In the genomic region with DNA sequence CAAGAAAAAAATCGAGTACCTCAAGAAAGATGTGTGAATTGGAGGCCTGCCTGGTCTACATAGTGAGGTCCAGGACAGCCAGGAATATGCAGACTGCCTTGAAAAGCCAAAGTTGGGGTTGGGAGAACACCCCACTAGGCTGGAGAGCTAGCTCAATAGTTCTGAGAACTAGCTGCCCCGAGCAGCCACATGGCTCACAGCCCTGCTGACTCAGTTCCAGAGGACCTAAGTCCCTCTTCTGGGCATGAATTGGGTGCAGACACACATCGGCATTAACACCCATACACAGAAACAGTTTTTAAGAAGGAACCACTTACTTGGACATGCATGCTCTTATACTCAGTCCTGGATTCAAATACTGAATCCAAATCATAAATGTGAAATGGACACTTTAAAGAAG, we compare ENCODE assay signal across 8 mouse cellular contexts. TPM values are rescaled to one million over a fixed set of nuclear protein-coding genes. Genes with fewer than 3 reads are reported as not detected.
A peak's percentile ranks its signal among the peaks of the same experiment; 100 is the strongest.
DNase-seq lines count a peak whose midpoint lies in the region; ATAC-seq and TF ChIP-seq lines count a peak whose summit lies in the region.

No protein-coding gene starts in this region.

- H3K9ac ChIP-seq in forebrain, postnatal 0 days = no peak overlapping the region
- H3K9ac ChIP-seq in lung, embryonic 16.5 days (ENCODE audit: low read length) = peak overlapping the region; percentile 21; the same call in 1 of the 2 replicates
- no peak overlapping the region for H3K9ac ChIP-seq in lung, postnatal 0 days (replicated peaks; ENCODE audit: low read depth)
- H3K9ac ChIP-seq in intestine, embryonic 14.5 days (ENCODE audit: low read length) = no peak overlapping the region

- H3ac ChIP-seq in myocyte (ENCODE audit: control insufficient read depth, insufficient read length) = no peak overlapping the region

- no peak for TF ChIP-seq POLR2A in myocyte (IDR thresholded peaks at IDR 0.05; ENCODE audit: insufficient read length, low read depth)

- DNase-seq in forebrain, embryonic 10.5 days (ENCODE audit: extremely low spot score, low spot score) = no peak
- DNase-seq in forebrain, postnatal 0 days = no peak
- DNase-seq in lung, postnatal 0 days (ENCODE audit: low spot score) = no peak
- DNase-seq in intestine, embryonic 14.5 days (ENCODE audit: low spot score) = no peak
- no peak for DNase-seq in embryo, embryonic 11 days
- DNase-seq in right cerebral cortex, postnatal 4 days = no peak

- peaks cover 61% of the 10 kb centered on the region for H3K4me1 ChIP-seq in forebrain, embryonic 10.5 days
- H3K4me1 ChIP-seq in forebrain, postnatal 0 days (ENCODE audit: insufficient read depth) = peaks cover 19% of the 10 kb centered on the region
- H3K4me1 ChIP-seq in lung, embryonic 16.5 days (replicated peaks; ENCODE audit: control insufficient read depth, insufficient read depth, low read length) = peaks cover 31% of the 10 kb centered on the region
- H3K4me1 ChIP-seq in lung, postnatal 0 days (ENCODE audit: insufficient read depth, low read depth, low read length) = peaks cover 20% of the 10 kb centered on the region
- peaks cover 32% of the 10 kb centered on the region for H3K4me1 ChIP-seq in intestine, embryonic 14.5 days (replicated peaks; ENCODE audit: control insufficient read depth, insufficient read depth, low read length)

- 95% methylated on average over 3 of the region's 3 CpGs for WGBS in forebrain, embryonic 10.5 days
- WGBS in forebrain, postnatal 0 days = 74% methylated on average over 3 of the region's 3 CpGs
- WGBS in lung, embryonic 16.5 days = 62% methylated on average over 3 of the region's 3 CpGs
- WGBS in lung, postnatal 0 days = 54% methylated on average over 3 of the region's 3 CpGs
- 81% methylated on average over 3 of the region's 3 CpGs for WGBS in intestine, embryonic 14.5 days

- no peak for TF ChIP-seq EP300 in lung, postnatal 0 days (IDR thresholded peaks at IDR 0.05)

- ATAC-seq in forebrain, postnatal 0 days = no peak
- ATAC-seq in lung, embryonic 16.5 days (ENCODE audit: low read depth) = no peak
- no peak for ATAC-seq in lung, postnatal 0 days
- ATAC-seq in intestine, embryonic 14.5 days (replicated peaks; ENCODE audit: low FRiP score, low TSS enrichment, low read depth) = no peak

- no peaks in the 10 kb centered on the region for H3K27me3 ChIP-seq in forebrain, embryonic 10.5 days (ENCODE audit: poor library complexity, severe bottlenecking)
- H3K27me3 ChIP-seq in forebrain, postnatal 0 days (ENCODE audit: insufficient read depth, low read length) = no peaks in the 10 kb centered on the region
- H3K27me3 ChIP-seq in lung, embryonic 16.5 days (ENCODE audit: control insufficient read depth, insufficient read depth, low read depth, low read length) = no peaks in the 10 kb centered on the region
- H3K27me3 ChIP-seq in lung, postnatal 0 days (replicated peaks; ENCODE audit: insufficient read depth, low read length) = no peaks in the 10 kb centered on the region
- no peaks in the 10 kb centered on the region for H3K27me3 ChIP-seq in intestine, embryonic 14.5 days (replicated peaks; ENCODE audit: control insufficient read depth, insufficient read depth, low read length)
- H3K27me3 ChIP-seq in myocyte (ENCODE audit: control insufficient read depth, insufficient read depth, insufficient read length) = no peaks in the 10 kb centered on the region

- H3K4me3 ChIP-seq in forebrain, embryonic 10.5 days = peak overlapping the region; percentile 30
- H3K4me3 ChIP-seq in forebrain, postnatal 0 days (ENCODE audit: low read depth, low read length) = no peak overlapping the region
- H3K4me3 ChIP-seq in lung, embryonic 16.5 days (ENCODE audit: low read length) = no peak overlapping the region
- no peak overlapping the region for H3K4me3 ChIP-seq in lung, postnatal 0 days (ENCODE audit: low read depth, low read length)
- H3K4me3 ChIP-seq in intestine, embryonic 14.5 days (ENCODE audit: low read depth, low read length) = peak overlapping the region; percentile 15
- H3K4me3 ChIP-seq in myocyte = no peak overlapping the region

- no peak for TF ChIP-seq CTCF in forebrain, postnatal 0 days (IDR thresholded peaks at IDR 0.05; ENCODE audit: low read depth)
- no peak for TF ChIP-seq CTCF in lung, postnatal 0 days (IDR thresholded peaks at IDR 0.05)

- no peak overlapping the region; the same call in 1 of the 2 replicates for H3K4me2 ChIP-seq in forebrain, postnatal 0 days (ENCODE audit: low read depth)
- peak overlapping the region; percentile 6 for H3K4me2 ChIP-seq in lung, embryonic 16.5 days (ENCODE audit: low read depth, low read length)
- no peak overlapping the region for H3K4me2 ChIP-seq in lung, postnatal 0 days (replicated peaks; ENCODE audit: low read depth, low read length)
- peak overlapping the region; percentile 30 for H3K4me2 ChIP-seq in intestine, embryonic 14.5 days (ENCODE audit: low read length)
- H3K4me2 ChIP-seq in myocyte (ENCODE audit: low read depth) = peak overlapping the region; percentile 63

- peaks cover 74% of the 10 kb centered on the region for H3K79me2 ChIP-seq in myocyte (ENCODE audit: control insufficient read depth, insufficient read depth)

- no peaks in the 10 kb centered on the region for H3K9me3 ChIP-seq in forebrain, embryonic 10.5 days
- H3K9me3 ChIP-seq in forebrain, postnatal 0 days (ENCODE audit: low read length) = no peaks in the 10 kb centered on the region
- H3K9me3 ChIP-seq in lung, embryonic 16.5 days (ENCODE audit: control insufficient read depth, low read length) = no peaks in the 10 kb centered on the region
- H3K9me3 ChIP-seq in lung, postnatal 0 days (ENCODE audit: low read length) = no peaks in the 10 kb centered on the region
- no peaks in the 10 kb centered on the region for H3K9me3 ChIP-seq in intestine, embryonic 14.5 days (ENCODE audit: control insufficient read depth, low read length)

- no peak overlapping the region for H3K27ac ChIP-seq in forebrain, embryonic 10.5 days
- H3K27ac ChIP-seq in forebrain, postnatal 0 days (ENCODE audit: low read depth, low read length) = no peak overlapping the region
- H3K27ac ChIP-seq in lung, embryonic 16.5 days (ENCODE audit: low read length) = no peak overlapping the region
- no peak overlapping the region for H3K27ac ChIP-seq in lung, postnatal 0 days (ENCODE audit: low read length)
- no peak overlapping the region for H3K27ac ChIP-seq in intestine, embryonic 14.5 days (ENCODE audit: low read depth)

- peaks cover 91% of the 10 kb centered on the region for H3K36me3 ChIP-seq in forebrain, embryonic 10.5 days (replicated peaks)
- H3K36me3 ChIP-seq in forebrain, postnatal 0 days (ENCODE audit: insufficient read depth) = peaks cover 61% of the 10 kb centered on the region
- H3K36me3 ChIP-seq in lung, embryonic 16.5 days (ENCODE audit: control insufficient read depth, insufficient read depth, low read length) = peaks cover 54% of the 10 kb centered on the region
- H3K36me3 ChIP-seq in lung, postnatal 0 days (ENCODE audit: insufficient read depth, low read length) = peaks cover 12% of the 10 kb centered on the region; the same call in 1 of the 2 replicates
- H3K36me3 ChIP-seq in intestine, embryonic 14.5 days (ENCODE audit: control insufficient read depth, insufficient read depth, low read length) = peaks cover 89% of the 10 kb centered on the region
- peaks cover 68% of the 10 kb centered on the region for H3K36me3 ChIP-seq in myocyte (ENCODE audit: control insufficient read depth, insufficient read depth)

TF ChIP-seq in myocyte, 11 proteins besides CTCF, POLR2A, EP300 and RAD21:
- TF ChIP-seq POLR2AphosphoS2 (IDR thresholded peaks at IDR 0.05; ENCODE audit: insufficient read length, low read depth) = no peak
- no peak for TF ChIP-seq TCF12 (IDR thresholded peaks at IDR 0.05; ENCODE audit: insufficient read depth, poor library complexity, severe bottlenecking)
- TF ChIP-seq CEBPB (IDR thresholded peaks at IDR 0.05; ENCODE audit: insufficient read depth, poor library complexity, severe bottlenecking) = no peak
- TF ChIP-seq MYOD1 (IDR thresholded peaks at IDR 0.05; ENCODE audit: control insufficient read depth in 1 of 3, insufficient read length in 2 of 3, low read depth in 2 of 3) = no peak
- no peak for TF ChIP-seq MYOG (IDR thresholded peaks at IDR 0.05; ENCODE audit: control insufficient read depth in 1 of 3, insufficient read depth in 1 of 3, insufficient read length in 2 of 3, low read depth in 2 of 3)
- TF ChIP-seq USF1 (IDR thresholded peaks at IDR 0.05; ENCODE audit: low read depth) = no peak
- no peak for TF ChIP-seq TCF3 (IDR thresholded peaks at IDR 0.05; ENCODE audit: insufficient read length, low read depth)
- no peak for TF ChIP-seq REST (IDR thresholded peaks at IDR 0.05; ENCODE audit: insufficient read depth, insufficient read length)
- no peak for TF ChIP-seq SRF (IDR thresholded peaks at IDR 0.05; ENCODE audit: control insufficient read depth, insufficient read length, low read depth)
- TF ChIP-seq MAX (IDR thresholded peaks at IDR 0.05; ENCODE audit: low read depth) = no peak
- TF ChIP-seq E2F4 (IDR thresholded peaks at IDR 0.05; ENCODE audit: insufficient read depth) = no peak

RNA-seq across cellular contexts. Expression of a gene that starts 8.2 kb away (rescaled TPM):
- polyA plus RNA-seq in forebrain, embryonic 10.5 days (2016; fragmentation: Nextera tagmentation; extraction: Ambion mirVana) = 95.0 and 104 TPM in 2 replicates
- 123 and 160 TPM in 2 replicates for total RNA-seq in forebrain, postnatal 0 days (2014; rRNA removed)
- 77.5 and 78.6 TPM in 2 replicates for polyA plus RNA-seq in forebrain, postnatal 0 days (2015; fragmentation: Nextera tagmentation; extraction: Ambion mirVana)
- 156 and 161 TPM in 2 replicates for polyA plus RNA-seq in lung, embryonic 16.5 days (2015; fragmentation: Nextera tagmentation; extraction: Ambion mirVana)
- polyA plus RNA-seq in lung, postnatal 0 days (2015; fragmentation: Nextera tagmentation; extraction: Ambion mirVana) = 94.8 and 96.3 TPM in 2 replicates
- 170 TPM in 2 replicates for polyA plus RNA-seq in intestine, embryonic 14.5 days (2014; fragmentation: Nextera tagmentation; extraction: Ambion mirVana)
- 168 TPM for polyA plus RNA-seq in myocyte (2012; fragmentation: generic; extraction: Trizol)

Comparison
In these comparisons a context has a peak if more than half of its experiments do, and no peak if none do; other contexts are left out.
1. H3K4me3 ChIP-seq: peak in forebrain, embryonic 10.5 days (single experiment) and intestine, embryonic 14.5 days (single experiment); none in forebrain, postnatal 0 days (single experiment), lung, embryonic 16.5 days (single experiment), lung, postnatal 0 days (single experiment) and myocyte (single experiment).
2. H3K4me2 ChIP-seq: peak in lung, embryonic 16.5 days (single experiment), intestine, embryonic 14.5 days (single experiment) and myocyte (single experiment); none in forebrain, postnatal 0 days (single experiment) and lung, postnatal 0 days (single experiment).